Mouse (Mus musculus) mouse embryonic stem cell (cell line): ENCODE data around the gene Rtn3.

Experiments used
- in situ Hi-C, 2 experiments: fragments of 300-500 bp; cut with MboI; formaldehyde crosslinking; loops; 1 replicate in 1 of 2; 3 replicates in 1 of 2; pipeline ENCODE4 v1.14.3; 2019 to 2020; ENCODE audit warnings: low sequenced_read_pairs in 2 of 2, low pct_unique_long_range_greater_than_20kb in 1 of 2, mixed read lengths in 1 of 2; ENCODE audit not compliant: unreplicated experiment in 1 of 2

Rtn3 gene

GRCm38 (mm10) chr19:7493352-7494186 lies 10.5 kb upstream of the Rtn3 start, which contains the start of gene Atl3:
Gene Atl3, plus strand, starts transcription at chr19:7494040.
- in situ Hi-C loops = no loop called here

GRCm38 (mm10) chr19:7492682-7493081 lies 9.6 kb upstream of the Rtn3 start:
- in situ Hi-C loops = no loop called here

- in situ Hi-C loops = no loop called here
These were observed 8.9 kb upstream of the Rtn3 start for GRCm38 (mm10) chr19:7491960-7492359.

- in situ Hi-C loops = no loop called here
These were observed 4.6 kb upstream of the Rtn3 start for GRCm38 (mm10) chr19:7487680-7488079.

GRCm38 (mm10) chr19:7484076-7484475 lies 995 bp upstream of the Rtn3 start:
- in situ Hi-C loops = no loop called here

GRCm38 (mm10) chr19:7483512-7483882 lies 416 bp upstream of the Rtn3 start:
- in situ Hi-C loops = no loop called here

- in situ Hi-C loops = no loop called here
These were observed 849 bp downstream of the Rtn3 start for GRCm38 (mm10) chr19:7482266-7482598.

GRCm38 (mm10) chr19:7481541-7482265 lies 1.4 kb downstream of the Rtn3 start:
- in situ Hi-C loops = no loop called here

GRCm38 (mm10) chr19:7479751-7480248 lies 3.3 kb downstream of the Rtn3 start:
- in situ Hi-C loops = no loop called here

GRCm38 (mm10) chr19:7470643-7471042 lies 12.4 kb downstream of the Rtn3 start:
- in situ Hi-C loops = no loop called here

GRCm38 (mm10) chr19:7467915-7468314 lies 15.2 kb downstream of the Rtn3 start:
- in situ Hi-C loops = no loop called here

- in situ Hi-C loops = no loop called here
These were observed 23.7 kb downstream of the Rtn3 start for GRCm38 (mm10) chr19:7459370-7459769.

- in situ Hi-C loops = no loop called here
These were observed 24.2 kb downstream of the Rtn3 start for GRCm38 (mm10) chr19:7458901-7459300.

- in situ Hi-C loops = no loop called here
These were observed 26.3 kb downstream of the Rtn3 start for GRCm38 (mm10) chr19:7456803-7457202.

GRCm38 (mm10) chr19:7445596-7445995 lies 37.5 kb downstream of the Rtn3 start:
- in situ Hi-C loops = no loop called here

- in situ Hi-C loops = no loop called here
These were observed 38.0 kb downstream of the Rtn3 start for GRCm38 (mm10) chr19:7445105-7445504.

- in situ Hi-C loops = no loop called here
These were observed 41.6 kb downstream of the Rtn3 start for GRCm38 (mm10) chr19:7441493-7441892.

- in situ Hi-C loops = no loop called here
These were observed 44.8 kb downstream of the Rtn3 start for GRCm38 (mm10) chr19:7438295-7438694.

GRCm38 (mm10) chr19:7436061-7436970 lies 46.8 kb downstream of the Rtn3 start:
- in situ Hi-C loops = no loop called here
